Mouse (Mus musculus) hematopoietic stem cell, adult 5-6 weeks (primary cell): Measurements from ENCODE around the gene Sema3f. TPM values are rescaled to one million over a fixed set of nuclear protein-coding genes. Genes with fewer than 3 reads are reported as not detected.
A peak's percentile ranks its signal among the peaks of the same experiment; 100 is the strongest.

Experiments
- ATAC-seq, 2 experiments: fragments of 125-278 bp in 1 of 2; replicated peaks in 1 of 2; 2 replicates each; pipeline ENCODE4 v1.8.0; 2016 to 2017; ENCODE audit warnings: inconsistent platforms in 2 of 2, mild to moderate bottlenecking in 2 of 2, moderate number of reproducible peaks in 2 of 2, low read depth in 1 of 2, moderate TSS enrichment in 1 of 2; ENCODE audit not compliant: low FRiP score in 2 of 2, poor library complexity in 2 of 2, severe bottlenecking in 2 of 2, insufficient read depth in 1 of 2, low TSS enrichment in 1 of 2
- total RNA-seq: library from RNA; stranded (forward); fragments of 172-1452, 232-1000 nt; gene quantifications from 2 replicates; pipeline ENCODE4 v1.2.3, GENCODE M21; 2017

Sema3f gene
- total RNA-seq, 1 experiment from 2014 or later, result 0.89 TPM

DNA sequence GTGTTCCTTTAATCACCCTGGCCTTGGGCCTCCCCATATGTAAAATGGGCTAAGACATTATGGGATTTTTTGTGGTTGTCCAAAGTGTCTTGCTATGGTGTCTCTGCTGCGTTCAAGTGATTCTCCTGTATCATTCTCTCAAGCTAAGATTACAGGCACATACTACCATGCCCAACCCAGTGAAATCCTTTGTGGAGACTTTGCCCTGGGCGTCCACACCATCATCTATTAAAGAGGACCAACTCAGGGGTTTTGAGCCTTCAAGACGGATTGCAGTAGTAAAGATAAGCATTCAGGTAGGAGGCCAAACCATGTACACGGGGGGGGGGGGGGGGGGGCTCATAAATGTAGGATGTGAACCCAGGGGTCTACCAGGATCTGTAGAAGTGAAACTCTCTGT, 55.7 kb downstream of the Sema3f start:
- no peak for ATAC-seq

DNA sequence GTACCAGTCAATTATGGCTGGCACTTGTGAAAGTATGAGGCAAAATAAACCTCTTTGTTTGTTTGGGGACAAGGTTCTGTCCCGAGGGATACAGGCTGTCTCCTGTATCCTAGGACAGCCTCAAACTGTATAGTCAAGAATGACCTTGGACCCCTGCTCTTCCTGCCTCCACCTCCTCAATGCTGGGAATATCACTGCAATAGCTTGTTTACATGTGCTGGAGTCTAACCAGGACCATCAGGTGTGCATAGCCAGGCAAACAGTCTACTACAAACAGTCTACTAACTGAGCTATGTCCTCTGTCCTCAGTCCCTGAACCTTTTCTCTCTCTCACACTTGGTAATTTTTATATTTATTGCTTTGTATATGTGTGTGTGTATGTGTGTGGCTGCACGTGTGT, 56.8 kb downstream of the Sema3f start:
- no peak for ATAC-seq

DNA sequence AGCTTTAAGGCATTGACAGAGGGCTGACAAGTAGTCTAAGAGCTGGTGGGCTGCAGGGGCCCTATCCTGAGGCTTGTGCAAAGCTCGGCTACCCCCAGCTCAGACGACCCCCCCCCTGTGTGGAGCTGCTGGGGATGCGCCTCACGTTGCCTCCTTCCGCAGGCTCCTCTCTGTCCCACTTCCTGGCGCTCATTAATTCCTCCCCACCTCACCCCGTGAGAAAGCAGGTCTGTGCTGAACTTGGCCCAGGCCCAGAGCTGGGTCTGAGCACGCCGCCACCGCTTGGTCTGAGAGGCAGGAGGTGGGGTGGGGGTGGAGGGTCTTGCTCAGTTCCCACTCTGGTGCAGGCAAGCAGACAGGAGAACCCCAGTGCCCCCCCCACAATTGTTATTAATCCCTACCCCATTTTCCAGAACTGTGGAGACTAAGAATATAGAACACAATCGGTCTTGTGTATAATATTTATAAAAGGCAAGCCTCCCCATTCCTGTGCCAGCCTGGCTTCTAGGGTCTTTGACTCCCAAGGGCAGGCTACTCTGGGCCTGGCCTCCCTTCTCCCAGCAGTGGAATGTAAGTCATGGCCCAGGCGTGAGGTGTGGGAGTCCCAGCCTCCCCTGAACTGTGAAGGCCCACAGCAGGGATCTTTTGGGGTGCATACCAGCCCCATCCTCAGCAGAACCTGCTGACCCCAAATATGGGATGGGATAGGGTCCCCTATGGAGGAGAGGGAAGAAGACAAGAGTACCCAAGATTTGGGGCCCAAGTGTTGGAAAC, 59.4 kb downstream of the Sema3f start:
- no peak for ATAC-seq

DNA sequence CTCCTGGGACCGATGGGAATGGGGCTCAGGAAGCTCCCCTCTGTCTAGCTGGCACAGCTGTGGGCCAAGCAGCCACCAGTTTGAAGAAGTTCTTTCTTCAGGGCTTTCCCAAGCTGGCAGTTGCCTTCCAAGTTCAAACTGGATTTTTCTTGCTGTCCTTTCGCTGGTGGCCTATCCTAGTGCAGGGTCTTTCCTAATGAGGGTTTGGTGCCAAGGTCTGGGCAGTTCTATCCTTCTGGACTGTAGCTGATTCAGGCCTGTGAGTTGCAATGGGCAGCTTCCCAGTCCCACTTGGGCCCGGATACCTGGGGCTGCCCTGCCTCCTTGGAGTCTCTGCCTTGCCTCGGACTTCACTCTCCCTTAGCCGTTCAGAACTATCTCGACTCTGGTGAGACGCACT, 60.0 kb downstream of the Sema3f start:
- no peak for ATAC-seq

DNA sequence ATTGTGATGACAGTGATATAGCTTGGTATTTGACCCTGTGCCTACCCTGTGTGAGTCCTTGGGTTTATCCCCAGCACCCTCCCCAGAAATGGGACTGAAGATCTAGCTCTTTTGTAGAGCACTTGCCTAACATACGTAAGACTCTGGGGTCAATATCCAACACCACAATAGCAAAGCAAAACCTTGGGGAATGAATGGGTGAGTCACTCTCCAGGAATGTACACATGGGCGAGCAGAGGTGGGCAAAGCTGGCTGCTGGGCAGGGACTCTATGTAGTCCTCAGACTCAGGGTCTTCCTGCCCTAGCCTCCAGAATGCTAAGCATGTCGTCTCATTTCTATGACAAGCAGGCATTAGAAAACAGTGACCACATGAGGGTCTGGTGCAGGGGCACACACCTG, 61.5 kb downstream of the Sema3f start:
- ATAC-seq, result no peak

DNA sequence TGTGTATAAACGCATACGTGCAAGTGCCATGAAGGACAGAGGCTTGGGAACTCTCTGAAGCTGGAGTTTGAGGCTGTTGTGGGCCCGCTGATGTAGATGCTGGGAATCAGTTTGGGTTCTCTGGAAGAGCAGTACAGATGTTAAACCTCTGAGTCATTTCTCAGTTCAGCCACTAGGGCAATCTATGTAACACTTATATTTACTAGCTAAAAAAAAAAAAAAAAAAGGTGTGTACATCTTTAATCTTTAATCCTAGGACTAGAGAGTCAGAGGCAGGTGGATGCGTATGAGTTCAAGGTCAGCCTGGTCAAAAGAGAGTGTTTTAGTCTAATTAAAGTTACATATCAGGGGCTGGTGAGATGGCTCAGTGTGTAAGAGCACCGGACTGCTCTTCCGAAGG, 63.3 kb downstream of the Sema3f start:
- ATAC-seq, result no peak

DNA sequence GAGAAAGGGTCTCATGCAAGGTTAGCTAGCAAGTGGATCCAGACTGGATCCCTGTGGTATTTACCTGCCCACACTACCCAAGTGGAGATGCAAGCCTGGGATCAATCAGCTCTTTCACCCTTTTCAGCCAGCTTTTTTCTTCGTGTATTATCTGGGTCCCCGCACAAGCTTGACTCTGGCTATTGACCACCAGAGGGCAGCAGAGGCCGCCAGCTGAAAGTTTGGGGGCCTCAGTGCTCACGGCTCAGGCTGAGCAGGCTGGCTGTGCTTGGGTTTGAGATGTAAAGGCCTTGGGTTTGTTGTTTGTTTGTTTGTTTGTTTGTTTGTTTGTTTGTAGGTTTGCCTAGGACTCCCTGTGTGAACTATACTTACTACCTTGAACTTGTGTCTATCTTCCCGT, 64.7 kb downstream of the Sema3f start:
- peak; percentile 52 to 74; a peak in 2 of 4 replicates for ATAC-seq

DNA sequence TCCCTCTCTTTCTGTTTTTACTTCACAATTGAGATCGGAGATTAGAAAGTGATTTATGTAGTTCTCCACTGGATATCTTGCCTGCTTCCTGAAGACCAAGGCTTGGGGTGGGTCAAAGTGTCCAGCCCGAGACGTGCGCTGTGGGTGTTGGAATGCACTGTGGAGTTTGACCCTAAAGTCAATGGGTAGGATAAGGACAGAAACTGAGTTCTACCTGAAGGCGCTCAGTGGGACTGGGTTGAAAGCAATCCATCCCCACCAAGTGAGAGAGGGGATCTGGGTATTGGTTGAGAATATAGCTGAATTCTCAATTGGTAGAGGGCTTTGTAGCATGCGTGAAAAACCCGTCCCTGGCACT, 65.1 kb downstream of the Sema3f start:
- ATAC-seq, result no peak

DNA sequence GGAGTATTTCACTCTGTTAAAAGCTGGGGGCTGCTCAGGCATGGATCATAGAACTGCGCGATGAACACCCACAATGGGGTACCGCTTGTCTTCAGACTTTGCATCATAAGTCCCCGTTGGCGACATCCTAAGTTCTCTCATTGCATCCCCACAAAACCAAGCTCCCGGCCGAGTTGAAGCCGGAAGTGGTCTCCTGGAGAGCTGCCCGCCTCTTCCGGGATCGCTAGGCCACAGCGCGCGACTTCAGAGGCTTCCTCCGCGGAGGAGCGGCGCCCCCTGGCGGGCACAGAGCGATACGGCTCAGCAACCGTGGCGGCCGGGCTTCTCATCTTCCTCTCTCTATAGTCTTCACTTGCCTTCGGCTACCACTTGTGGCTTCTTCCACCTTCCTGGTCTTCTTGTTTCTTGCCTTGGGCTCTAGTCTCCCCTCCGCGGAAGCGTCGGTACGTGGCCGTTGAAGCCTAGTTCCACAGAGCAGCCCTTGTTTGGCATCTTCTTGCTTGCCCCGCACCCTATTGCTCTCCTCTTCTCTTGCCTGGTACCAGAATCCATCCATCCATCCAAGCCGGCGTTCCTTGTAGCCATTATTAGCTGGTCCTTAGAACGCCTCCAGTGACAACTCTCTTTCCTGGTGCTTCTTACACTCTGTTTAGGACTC, 65.7 kb downstream of the Sema3f start:
- ATAC-seq, result peak; percentile 59 to 68

DNA sequence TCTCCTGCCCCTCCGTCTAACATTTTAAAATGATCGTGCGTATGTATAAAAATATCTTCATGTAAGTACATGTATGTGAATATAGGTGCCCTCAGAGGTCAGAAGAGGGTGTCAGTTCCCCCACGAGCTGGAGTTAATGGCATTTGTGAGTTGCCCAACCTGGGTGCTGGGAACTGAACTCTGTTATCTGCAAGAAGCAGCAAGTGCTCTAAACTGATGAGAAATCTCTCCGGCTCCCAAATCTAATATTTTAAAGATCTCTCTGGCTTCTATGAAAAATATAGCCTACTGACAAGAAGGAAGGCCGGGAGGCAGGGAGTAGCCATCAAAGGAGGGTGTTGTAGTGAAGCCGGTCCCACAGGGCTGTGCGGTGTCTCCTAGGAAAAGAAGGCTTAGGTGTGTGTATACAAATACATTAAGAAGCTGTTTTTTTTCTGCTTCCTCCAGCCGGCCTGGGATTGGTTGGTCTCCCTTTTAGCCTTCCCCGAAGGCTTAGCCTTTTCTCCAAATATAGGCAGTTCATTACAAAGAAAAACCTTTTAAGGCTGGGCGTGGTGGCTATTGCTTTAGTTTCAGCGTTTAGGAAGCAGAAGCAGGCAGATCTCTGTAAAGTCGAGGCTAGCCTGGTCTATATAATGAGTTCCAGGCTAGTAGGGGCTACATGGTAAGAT, 66.6 kb downstream of the Sema3f start:
- no peak for ATAC-seq

DNA sequence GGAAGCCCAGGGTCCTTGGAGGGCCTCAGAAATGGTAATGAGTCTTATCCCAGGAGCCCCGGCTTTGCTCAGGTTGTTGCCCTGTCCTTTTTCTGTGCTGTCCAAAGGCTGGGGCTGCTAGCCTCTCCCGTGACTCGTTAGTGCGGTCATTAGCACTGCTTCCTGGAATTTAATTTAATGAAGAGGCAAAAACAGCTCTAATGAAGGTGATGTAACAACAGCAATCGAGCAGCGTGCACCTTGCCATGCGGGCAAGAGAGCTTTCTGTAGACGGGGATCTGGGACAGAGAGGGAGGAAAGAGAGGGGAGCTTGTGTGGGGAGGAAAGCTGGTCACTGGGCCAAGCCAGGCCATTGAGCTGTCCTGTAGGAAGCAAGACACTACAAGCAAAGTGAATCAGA, 68.6 kb downstream of the Sema3f start:
- ATAC-seq, result no peak

DNA sequence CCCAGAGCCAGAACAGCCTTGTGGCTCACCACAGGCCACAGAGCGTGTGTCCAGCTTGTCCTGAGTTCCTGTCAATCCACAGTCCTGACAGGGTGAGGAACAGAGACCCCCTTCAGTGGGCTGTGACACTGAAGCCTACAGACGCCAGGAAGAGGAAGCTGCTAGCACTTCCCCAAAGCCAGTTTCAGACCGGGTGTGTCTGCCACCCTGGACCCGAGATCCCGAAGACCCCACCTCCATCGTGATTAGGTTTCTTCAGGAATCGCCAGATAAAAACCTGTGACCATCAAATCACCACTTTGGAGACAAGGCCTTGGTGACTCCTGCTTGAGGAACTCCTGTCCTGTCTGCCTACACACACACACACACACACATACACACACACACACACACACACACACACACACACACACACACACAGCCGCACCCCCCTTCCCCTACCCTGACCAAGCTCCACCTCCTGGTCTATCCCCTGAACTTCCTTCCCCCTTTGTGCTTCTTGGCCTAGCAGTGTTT, 70.0 kb downstream of the Sema3f start:
- peak; percentile 58 to 61 for ATAC-seq

DNA sequence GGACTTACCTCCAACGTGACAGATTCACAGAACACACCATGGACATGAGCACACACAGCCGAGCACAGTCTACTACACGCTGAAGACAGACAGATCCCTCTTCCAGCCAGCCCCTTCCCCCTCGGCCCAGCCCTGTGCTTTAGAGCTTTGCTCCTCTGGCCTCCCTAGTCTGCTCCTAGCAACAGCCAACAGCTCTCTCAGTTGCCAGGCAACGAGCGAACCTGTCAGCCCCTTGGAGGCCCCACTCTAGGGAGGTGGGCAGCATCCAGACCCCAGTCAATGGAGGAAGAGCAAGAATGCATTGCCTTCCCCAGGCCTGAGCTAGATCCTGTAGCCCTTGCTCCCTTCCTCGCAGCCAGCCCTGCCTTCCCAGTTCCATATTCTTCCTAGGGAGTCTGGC, 73.2 kb downstream of the Sema3f start:
- ATAC-seq, result no peak

DNA sequence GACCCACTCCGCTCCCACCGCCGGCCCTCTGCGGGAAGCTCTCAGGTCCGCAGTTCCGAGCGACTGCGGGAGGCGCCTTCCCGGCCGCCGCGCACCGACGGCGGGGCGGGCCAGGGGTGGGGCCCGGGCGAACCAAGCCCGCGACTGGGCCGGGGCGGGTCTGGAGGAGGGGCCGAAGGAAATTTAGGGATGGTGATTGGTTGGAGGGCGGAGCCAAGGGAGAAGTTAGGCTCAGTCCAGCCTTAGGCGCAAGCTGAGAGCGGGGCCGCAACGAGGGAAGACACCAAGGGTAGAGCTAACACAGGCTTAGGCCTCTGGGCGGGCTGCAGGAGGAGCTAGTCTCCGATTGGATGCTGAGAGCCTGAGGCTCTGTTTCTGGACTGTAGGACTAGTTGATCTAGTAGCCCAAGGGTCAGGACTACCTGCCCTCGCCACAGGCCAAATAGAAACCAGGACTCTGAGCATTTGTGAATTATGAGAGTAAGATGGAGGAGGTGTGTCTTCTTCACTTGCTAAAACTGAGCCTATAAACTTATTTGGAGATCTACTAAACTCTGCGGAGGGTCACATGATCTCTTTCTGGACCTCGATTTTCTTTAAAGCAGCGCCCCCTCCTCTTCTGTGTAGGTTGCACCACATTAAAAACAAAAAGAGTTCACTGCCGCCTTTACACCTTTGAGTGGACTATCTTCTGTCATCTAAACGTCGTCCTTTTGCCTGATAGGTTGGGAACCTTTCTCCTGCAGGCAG, 74.8 kb downstream of the Sema3f start, which contains the start of gene Gnai2:
Gene Gnai2, minus strand, starts transcription at position 89 of the 750 bp plus-strand sequence.
- ATAC-seq, result peak; percentile 85 to 88

DNA sequence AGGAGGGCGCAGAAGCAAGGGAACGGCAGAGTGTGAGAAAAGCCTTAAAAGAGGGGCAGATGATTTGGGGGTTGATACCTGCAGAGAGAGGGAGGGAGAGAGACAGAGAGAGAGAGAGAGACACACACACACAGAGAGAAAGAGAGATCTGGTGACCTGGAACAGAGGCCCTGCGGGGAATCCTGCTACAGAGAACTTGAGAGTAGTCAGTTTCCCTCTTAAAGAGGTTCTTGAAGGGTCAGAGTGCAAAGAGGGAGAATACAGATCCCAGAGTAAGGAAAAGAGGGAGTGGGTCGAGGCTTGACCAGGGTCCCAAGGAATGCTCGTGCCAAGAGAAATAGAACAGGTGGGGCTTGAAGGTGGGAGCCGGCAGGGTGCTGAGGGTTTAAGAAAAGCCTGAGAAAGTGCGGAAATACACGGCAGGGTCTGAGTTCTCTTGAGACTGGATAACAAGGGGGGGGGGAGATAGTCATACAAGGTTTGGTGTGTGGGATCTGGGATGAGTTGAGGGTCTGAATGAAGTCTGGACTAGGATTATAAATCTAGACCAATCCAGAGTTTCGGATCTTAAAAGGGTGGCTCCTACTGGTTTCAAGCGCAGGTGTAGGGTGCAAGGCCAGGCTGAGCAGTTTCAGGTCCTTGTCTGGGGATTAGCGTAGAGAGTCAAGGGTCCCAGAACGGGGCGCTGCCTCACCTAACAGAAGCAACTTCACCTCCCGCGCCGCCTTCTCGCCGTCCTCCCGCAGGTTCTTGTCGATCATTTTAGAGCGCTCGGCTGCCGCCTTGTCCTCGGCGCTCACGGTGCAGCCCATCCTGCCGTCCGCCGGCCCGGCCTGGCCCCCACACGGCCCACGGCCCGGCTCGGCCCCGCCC, 75.6 kb downstream of the Sema3f start:
- ATAC-seq, result no peak

DNA sequence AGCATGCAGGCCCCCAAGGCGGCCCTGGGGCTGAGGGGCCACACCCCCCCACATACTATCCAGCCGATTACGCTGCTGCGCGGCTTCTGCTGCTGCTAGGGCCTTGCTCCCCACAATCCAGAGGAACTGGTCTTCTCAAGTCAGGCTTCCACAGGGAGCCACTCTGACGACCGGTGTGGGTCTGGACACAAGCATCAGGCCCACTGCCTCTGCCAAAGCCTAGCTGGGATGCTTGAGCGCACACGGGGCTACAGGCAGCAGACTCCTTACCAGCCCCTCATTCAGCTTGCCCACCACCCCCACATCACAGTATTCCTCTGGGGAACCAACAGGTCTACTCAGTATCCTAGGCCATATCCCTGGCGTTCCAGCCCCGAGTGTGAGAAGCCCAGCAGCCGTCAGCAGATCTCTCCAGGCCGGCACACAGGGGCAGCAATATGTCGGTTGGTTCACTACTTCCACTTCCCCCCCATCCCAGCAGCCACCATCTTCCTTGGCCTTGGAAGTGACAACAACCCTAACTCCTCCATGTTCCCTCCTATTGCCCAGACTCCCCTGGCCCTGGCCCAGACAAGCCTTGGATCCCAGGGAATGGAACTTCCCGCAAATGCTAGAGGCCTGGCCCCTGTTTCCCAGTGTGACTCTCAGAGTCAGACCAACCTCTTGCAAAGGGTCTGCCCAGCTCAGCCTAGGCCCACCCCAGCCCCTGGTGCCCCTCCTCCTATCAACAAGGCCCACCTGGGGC, 76.4 kb downstream of the Sema3f start:
- ATAC-seq, result no peak
